Mouse (Mus musculus): Measurements from ENCODE around the gene Trim58.

- TF ChIP-seq CTCF (IDR thresholded peaks at IDR 0.05; ENCODE audit: low read depth, low read length) (no peak), POLR2A (IDR thresholded peaks at IDR 0.05; ENCODE audit: extremely low read depth, insufficient read depth, low read length) (no peak)
Observed at GRCm38 (mm10) chr11:58613359-58613758, 26.9 kb upstream of the Trim58 start.
